Mouse (Mus musculus): Measurements from ENCODE around the gene Fam166a. TPM values are rescaled to one million over a fixed set of nuclear protein-coding genes. Genes with fewer than 3 reads are reported as not detected.

Gene Fam166a
- total RNA-seq, 2 experiments from 2014 or later, result not detected

DNA sequence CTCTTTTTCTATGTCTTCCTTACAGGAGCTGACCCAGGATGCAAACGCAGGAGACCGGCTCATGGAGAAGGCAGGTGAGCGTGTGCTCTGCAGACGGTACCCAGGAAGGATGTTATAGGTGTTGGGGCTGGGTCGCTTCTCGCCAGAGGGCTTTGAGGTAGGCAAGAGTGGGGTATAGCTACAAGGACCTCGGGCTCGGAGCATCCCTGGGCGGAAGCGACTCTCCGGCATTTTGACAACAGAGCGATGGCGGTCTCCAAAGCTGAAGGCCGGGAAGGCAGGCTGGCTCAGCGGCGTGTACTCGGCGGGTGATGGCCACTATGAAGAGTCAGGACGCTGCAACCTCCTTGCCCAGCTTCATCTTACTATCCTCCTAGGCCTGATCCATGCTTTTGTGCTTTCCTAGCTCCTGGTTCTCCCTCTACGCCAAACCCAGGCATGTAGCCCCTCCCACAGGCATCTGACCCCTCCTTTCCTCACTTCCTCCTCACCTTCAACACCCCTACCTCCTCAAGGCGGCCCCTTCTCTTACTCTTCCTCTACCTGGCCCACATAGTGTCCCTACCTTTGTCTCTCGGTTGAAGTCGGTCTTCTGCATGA is 5.2 kb upstream of the Fam166a start:
- DNase-seq (ENCODE audit: low spot score in 2 of 2), result no peak
- intact Hi-C loops (cut with DNase I), result no loop called here

DNA sequence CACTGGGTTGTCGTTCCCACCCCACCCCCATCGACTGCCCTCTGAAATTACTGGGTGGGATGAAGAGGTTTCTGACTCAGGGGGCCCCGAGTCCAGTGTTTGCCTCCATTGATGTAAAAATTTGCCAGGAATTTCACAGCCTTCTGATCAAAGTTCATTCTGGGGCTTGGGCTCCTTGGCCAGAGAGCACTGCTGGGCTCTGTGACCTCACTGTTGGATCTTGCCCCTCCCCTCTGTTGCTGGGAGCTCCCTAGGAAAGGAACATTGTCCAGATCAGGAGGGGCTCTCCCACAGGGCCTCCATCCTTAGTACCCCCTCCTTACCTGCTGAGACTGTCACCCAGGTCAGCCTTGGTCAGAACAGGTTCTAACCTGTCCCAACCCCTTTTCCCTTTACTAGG is 4.1 kb upstream of the Fam166a start, which contains the start of gene Stpg3:
TSS of gene Stpg3 (minus strand) at position 194 of the 400 bp plus-strand sequence.
- DNase-seq (ENCODE audit: low spot score in 2 of 2), result no peak
- intact Hi-C loops (cut with DNase I), result no loop called here

DNA sequence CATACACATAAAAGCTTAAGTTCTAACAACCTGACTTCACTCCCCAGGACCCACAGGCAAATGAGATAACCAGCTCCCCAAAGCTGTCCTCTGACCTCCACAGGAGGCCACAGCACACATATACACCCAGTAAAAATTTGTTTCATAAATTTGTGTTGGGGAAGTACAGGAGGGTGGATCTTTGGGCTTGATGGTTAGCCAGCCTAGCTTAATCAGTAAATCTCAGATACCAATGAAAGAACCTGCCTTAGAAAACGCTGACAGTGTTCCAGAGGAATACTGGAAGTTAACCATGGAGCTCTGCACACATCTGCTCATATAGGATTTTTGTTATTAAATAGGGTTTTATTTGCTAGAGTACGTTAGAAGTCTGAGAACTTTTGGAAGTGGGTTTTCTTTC is 879 bp upstream of the Fam166a start:
- DNase-seq (ENCODE audit: low spot score in 2 of 2), result no peak
- intact Hi-C loops (cut with DNase I), result no loop called here

DNA sequence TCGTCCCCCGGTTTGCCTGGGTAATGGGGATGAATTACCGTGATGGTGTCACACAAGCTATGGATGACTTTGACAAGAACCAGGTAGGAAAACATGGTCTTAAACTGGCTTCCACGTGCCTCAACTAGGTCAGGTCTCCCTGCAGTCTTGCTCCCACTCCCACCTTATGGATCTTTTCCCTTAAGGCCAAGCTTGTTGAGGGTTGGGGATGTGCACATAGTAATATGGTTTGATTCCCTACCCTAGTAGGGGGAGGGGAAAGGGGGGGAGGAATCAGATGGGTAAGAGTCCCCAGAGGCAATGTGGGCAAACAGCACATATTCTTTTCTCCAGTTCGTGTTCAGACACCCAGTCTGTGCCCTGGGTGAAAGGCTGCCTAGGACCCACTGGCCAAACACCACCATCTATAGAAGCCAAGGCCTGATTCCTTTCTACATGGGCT is 2.8 kb downstream of the Fam166a start:
- intact Hi-C loops (cut with DNase I), result no loop called here
- DNase-seq (ENCODE audit: low spot score in 2 of 2), result no peak

DNA sequence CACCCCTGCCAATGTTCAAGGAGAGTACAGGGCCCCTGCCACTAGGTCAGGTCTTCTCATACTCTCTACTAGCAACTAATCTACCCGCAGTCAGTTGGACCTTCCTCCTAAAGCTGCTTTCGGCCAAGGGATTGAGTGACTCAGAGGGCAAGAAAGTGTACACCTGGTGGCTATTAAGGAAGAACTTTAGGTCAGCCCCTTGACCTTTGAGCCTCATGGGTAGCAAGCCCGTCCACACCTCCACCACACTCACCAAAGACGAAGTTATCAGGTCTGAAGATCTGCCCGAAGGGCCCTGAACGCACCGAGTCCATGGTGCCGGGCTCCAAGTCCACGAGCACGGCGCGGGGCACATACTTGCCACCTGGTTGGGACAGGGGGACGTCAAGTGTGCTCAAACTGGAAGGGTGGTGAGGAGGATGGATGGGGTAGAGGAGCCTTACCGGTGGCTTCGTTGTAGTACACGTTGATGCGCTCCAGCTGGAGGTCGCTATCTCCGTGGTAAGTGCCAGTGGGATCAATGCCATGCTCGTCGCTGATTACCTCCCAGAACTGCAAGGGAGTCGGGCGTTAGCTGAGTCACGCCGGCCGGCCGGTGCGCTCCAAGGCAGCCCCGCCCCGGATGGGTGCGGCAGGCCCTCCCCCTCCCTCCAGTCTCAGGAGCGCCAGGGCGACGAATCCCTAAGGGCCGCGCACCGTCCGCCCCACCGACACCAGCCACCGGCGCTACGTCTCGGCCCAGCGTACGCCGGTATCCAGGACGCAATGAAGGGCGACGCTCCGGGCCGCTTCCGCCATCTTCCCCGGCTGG is 5.3 kb downstream of the Fam166a start:
- intact Hi-C loops (cut with DNase I), result loop anchor here (2.0 kb wide), 1 partner anchor 39 kb away; the partner anchor contains the start of gene Tprn
- peak; percentile 77 to 83 for DNase-seq (ENCODE audit: low spot score in 2 of 2)

DNA sequence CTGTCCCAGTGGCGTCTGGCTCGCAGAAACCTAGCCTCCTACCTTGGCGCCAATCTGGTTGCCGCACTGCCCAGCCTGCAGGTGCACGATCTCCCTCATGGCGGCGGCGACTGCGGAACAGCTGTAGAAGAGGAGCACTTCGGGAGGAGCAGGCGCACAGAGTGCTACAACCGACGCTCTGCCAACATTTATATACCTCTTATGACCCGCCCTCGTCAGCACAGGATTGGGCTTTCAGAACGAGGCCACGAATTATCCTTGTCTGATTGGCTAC is 5.9 kb downstream of the Fam166a start, which contains the start of gene Tubb4b:
TSS of gene Tubb4b (minus strand) at position 211 of the 274 bp plus-strand sequence.
- DNase-seq (ENCODE audit: low spot score in 2 of 2), result no peak
- intact Hi-C loops (cut with DNase I), result loop anchor here (2.0 kb wide), 1 partner anchor 38 kb away; the partner anchor contains the start of gene Tprn

DNA sequence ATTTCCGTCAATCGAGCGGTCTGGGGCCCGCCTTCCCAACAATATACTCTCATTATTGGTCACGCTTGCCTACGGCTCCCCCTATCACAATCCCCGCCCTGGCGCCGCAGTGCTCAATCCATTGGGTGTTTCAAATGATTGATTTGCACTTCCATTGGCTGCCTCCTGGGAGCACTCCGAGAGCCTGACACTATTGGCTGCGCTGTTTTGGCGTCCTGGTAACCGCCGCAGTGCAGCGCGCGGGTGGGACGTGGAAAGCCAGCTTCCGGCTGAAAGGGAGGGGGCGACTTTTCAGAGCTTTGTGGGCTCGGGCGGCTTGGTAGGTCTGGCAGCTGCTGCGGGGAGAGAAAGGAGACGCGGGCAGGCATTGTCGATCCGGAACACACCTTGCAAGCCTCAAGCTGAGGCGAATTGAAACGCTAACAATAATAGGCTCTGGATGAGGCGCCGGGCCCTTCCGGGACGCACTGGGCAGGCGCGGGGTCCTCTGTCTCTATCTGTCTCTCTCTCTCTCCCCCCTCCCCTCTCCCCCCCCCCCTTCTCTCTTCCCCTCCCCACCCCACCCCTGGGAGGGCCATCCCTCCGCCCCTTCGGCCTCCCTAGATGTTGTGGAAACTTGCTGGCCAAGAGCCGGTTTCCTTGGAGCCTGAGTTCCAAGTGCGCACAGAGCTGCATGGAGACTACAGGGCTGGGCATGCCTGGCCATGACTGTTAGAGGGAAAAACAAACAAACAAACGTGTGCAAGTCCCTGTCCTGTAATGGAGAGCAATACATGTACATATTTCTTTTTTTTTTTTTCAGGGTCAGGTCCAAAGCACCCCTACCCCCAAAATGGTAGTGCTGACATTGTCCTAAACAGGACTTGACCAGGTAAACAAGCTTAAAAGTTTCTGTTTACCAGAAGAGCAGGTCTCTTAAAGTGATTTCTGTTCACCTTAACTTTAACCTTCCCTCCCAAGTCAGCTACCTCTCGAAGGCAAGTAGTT is 6.5 kb downstream of the Fam166a start:
- intact Hi-C loops (cut with DNase I), result loop anchor here (2.0 to 5.0 kb wide), 2 partner anchors 33 to 38 kb away; partner anchors contain the start of gene Tprn

DNA sequence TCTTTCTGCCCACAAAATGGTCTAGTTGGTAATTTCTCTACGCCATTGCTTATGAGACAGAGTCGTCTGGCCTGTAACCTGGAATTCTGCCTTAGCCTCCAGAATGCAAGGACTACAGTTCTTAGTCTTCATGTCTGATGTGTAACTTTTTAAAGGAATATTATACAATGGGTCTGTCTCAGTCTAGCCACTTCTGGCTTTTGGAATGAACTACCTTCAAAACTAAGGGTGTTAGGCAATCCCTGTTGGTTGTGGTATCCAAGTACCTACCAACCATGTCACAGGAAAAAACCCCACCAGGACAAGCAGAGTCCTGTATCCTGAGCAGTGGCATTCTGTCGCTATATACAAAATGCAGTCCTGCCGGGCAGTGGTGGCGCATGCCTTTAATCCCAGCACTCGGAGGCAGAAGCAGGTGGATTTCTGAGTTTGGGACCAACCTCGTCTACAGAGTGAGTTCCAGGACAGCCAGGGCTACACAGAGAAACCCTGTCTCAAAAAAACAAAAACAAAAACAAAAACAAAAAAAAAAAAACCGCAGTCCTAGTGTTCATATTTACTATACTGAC is 7.3 kb downstream of the Fam166a start:
- intact Hi-C loops (cut with DNase I), result loop anchor here (2.0 to 5.0 kb wide), 2 partner anchors 34 to 37 kb away; partner anchors contain the start of gene Tprn
- no peak for DNase-seq (ENCODE audit: low spot score in 2 of 2)

More for the DNA sequence above, 6.5 kb downstream of the Fam166a start:
- peak; percentile 99 for DNase-seq (ENCODE audit: low spot score in 2 of 2)

DNA sequence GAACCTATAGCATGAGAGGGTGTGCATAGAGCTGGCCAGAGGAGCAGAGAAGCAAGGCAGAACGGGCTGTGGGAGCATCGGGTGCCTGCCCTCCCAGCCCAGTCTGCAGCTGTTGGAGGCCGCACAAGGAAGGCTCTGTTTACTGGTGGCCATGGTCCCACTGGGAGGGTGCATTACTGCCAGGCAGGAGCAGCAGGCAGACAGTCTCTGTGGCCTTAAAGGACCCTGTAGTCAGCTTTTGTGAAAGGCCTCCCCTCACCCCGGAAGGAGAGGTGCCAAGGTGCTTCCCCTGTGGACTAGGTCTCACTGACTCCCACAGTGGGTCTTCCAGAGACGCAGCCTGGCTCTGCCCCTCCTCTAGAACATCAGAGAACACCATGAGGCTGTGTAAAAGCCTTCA is 8.3 kb downstream of the Fam166a start:
- peak; percentile 33 to 41 for DNase-seq (ENCODE audit: low spot score in 2 of 2)
- intact Hi-C loops (cut with DNase I), result loop anchor here (5.0 kb wide), 1 partner anchor 35 kb away; no protein-coding TSS in a partner anchor

DNA sequence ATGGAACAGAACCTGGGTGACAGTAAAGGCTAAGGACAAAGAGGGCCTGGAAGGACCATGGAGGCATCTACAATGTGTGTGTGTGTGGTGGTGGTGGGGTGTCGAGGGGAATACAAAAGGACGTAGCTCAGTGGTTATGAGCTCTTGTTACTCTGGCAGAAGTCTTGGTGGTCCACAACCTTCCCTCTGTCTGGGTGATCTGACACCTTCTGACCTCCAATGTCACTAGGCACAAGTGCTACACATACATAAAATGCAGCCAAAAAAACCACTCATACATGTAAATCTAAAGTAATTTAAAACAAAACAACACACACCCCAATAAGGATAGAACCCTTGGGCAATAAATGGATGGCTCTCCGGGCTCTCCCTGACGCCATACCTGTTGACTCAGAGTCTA is 8.9 kb downstream of the Fam166a start:
- intact Hi-C loops (cut with DNase I), result loop anchor here (5.0 kb wide), 1 partner anchor 35 kb away; no protein-coding TSS in a partner anchor
- no peak for DNase-seq (ENCODE audit: low spot score in 2 of 2)

DNA sequence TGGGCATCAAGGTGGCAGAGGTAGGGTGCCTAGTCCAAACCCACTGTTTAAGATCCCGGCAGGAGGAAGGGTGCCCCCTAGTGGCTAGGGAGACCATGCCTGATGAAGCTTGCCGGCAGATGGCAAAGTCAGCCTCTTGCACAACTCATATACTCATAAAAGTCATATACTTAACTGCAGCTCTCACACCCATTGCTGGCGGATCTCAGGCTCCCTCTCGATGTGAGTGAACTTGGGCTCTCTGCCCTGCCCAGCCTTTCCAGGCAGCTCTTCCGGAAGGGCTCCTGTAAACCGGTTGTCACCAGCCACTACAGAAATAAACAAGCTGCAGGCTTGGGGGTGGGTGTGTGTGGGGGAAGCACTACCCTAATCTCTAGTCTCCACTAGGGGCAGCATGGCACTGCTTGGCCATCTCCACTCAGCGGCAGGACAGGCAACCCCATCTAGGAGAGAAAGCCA is 9.9 kb downstream of the Fam166a start:
- intact Hi-C loops (cut with DNase I), result loop anchor here (5.0 kb wide), 1 partner anchor 36 kb away; no protein-coding TSS in a partner anchor
- peak; percentile 80 to 84 for DNase-seq (ENCODE audit: low spot score in 2 of 2)

DNA sequence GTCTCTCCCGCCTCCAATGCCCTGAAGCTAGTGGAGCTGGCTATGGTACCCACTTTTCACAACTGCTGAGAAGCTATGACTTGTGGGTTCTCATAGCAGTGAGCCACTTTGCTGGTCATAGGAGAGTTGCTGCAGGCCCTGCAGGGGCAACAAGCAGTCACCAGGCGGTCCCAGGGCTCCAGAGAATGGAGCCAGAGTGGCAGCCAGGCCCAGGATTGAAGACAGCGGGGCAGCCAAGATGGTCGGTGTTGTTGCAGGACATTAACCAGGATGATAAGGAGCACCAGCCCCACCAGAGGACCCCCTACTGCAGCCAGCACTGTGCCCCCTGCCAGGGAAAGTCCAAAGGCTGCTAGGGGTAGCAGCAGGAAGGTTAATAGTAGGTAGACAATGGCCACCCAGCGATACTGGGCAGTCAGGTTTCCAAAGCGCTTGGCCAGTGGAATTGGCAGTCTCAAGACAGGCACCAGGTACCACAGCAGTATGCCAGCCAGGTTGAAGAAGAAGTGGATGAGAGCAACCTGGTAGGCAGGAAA is 10.5 kb downstream of the Fam166a start:
- intact Hi-C loops (cut with DNase I), result loop anchor here (5.0 kb wide), 1 partner anchor 37 kb away; no protein-coding TSS in a partner anchor
- DNase-seq (ENCODE audit: low spot score in 2 of 2), result no peak

DNA sequence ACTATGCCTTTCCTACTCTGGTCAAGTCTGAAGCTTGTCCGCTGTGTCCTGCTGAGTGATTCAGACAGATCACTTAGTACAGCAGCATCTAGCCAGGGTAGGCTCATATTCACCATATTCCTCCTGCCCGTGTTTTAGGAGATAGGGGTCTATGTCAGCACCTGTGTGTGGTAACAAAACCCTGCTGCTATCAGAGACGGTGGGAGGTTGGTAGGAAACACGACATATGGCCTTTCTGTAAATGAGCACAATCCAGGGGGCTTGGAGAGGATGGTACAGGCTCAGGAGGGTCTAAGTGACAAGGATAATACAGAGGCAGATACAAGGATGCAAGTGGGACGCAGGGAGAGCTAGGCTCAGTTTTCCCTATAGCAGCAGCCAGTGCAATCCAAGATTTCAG is 11.0 kb downstream of the Fam166a start:
- DNase-seq (ENCODE audit: low spot score in 2 of 2), result no peak
- intact Hi-C loops (cut with DNase I), result loop anchor here (5.0 kb wide), 1 partner anchor 37 kb away; no protein-coding TSS in a partner anchor

DNA sequence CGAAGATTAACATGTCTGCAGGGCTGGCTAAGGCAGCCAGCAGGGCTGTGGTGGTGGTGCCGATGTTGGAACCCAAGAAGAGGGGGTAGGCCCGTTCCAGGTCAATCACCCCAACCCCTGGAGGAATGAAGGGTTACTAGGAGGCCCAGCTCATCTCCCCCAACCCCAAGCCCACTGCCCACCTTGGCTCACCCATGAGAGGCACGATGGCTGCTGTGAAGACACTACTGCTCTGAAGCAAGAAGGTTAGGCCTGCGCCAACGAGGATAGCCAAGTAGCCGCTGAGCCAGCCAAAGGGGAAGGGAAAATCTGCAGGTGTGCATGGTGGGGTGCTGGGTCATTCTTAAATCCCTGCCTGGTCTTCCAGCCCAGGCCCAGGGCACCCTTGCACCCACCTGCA is 12.0 kb downstream of the Fam166a start:
- DNase-seq (ENCODE audit: low spot score in 2 of 2), result no peak
- intact Hi-C loops (cut with DNase I), result no loop called here

DNA sequence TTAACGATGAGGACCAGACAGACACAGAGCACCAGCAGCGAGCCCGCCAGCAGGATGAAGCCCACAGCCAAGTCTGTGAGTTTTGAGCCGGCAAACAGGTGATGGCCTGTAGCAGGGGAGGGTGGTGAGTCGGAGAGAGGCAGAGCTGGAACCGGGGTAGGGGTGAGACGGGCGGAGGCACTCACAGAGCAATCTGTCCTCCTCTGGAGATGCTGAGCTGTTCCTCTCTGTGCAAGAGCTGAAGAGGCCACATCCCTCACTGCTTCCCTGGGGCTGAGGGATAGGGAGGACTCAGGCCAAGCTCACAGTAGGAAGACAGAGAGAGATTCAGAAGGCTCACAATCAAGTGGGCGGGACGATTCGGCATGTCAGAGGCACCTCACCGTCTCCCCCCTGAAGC is 12.5 kb downstream of the Fam166a start:
- intact Hi-C loops (cut with DNase I), result no loop called here
- no peak for DNase-seq (ENCODE audit: low spot score in 2 of 2)

DNA sequence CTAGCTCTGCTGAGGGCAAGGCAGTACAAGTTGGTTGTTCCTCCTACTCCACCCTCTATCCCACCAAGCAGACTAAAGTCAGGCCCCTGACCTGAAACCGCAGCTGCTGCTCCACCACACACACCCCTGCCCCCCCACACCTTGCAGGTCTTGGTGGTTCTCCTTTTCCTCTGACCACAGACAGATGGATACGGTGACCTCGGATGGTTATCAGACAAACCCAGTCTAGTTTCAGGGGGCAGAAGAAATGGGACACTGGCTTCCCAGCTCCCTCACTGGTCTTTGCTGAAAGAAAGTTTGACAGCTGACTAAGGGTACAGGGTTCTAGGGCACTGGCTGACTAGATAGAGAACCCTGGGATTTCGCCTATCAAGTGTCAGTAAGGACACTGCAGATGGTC is 14.9 kb downstream of the Fam166a start:
- intact Hi-C loops (cut with DNase I), result no loop called here
- DNase-seq (ENCODE audit: low spot score in 2 of 2), result no peak

DNA sequence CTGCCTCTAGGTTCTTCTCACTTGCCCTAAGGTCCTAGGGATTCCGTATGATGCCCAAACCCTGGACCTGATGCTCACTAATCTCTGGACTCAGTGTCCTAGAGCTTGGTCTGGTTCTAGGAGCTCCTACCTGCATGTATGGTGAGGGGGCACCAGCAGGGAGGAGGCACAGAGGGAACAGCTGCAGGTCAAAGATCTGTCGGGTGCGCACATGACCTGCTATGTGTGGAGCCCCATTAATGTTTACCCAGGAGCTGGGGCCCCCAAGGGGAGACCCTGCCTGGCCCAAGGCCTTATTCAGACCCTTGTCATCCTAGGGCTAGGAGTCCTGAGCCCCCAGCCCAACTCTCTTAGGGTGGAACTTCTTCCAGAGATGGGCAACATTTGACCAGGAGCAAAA is 15.5 kb downstream of the Fam166a start, which contains the start of gene Slc34a3:
TSS of gene Slc34a3 (minus strand) at position 315 of the 400 bp plus-strand sequence.
- no peak for DNase-seq (ENCODE audit: low spot score in 2 of 2)
- intact Hi-C loops (cut with DNase I), result no loop called here

DNA sequence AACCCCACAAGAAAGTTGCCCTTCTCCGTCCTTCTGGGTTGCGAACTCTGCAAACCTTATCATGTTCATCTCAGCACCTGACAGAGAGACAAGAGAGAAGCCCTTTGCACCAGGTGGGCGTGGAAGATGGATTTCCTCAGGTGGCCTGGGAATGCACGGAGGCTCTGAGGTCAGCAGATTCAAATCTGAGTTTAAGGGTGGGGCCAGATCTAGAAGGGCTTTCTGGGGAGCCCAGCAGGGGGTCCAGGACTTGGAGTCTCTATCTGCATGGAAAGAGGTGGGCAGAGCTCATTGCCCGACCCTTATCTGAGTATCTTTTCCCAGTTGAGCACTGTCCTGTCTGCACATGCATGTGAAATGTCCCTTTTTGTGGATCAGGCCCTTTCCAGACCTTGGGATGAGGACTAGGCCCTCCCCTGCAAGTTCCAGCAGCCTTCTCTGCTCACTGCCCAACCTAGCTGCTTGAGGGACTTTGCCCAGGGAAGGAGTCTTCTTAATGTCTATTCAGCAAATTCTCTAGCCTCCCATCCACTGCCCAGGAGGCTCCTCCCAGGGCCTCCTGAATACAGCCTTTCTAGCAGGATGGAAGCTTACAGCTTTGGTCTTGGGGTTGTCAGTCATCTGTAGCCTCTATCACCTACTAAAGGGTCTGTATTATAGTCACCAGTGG is 16.1 kb downstream of the Fam166a start:
- no peak for DNase-seq (ENCODE audit: low spot score in 2 of 2)
- intact Hi-C loops (cut with DNase I), result no loop called here
